In the genomic region with DNA sequence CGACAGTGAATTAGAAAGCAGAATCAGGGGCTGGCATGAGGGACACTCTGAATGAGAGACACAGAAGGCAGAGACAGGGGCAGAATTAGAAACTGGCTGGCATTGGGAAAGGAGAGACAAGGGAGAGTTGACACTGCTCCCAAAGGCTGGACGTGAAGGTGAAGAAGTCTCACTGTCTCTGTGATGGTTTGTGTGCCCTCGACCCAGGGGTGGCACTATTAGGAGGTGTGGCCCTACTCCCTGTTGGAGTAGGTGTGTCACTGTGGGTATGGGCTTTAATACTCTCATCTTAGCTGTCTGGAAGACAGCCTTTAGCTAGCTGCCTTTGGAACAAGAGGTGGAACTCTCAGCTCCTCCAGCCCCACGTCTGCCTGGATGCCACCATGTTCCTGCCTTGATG, we compare ENCODE assay signal across 19 mouse cellular contexts. TPM values are rescaled to one million over a fixed set of nuclear protein-coding genes. Genes with fewer than 3 reads are reported as not detected.
"Had no signal": no experiment of that assay in that cellular context is flagged by ENCODE, and none has a peak within 500 bp of the region (broad histone marks: within the 10 kb centered on the region; RNA-seq: fewer than 3 reads in every experiment).

No protein-coding gene starts in this region.

- H3K27me3 ChIP-seq: intestine, embryonic 15.5 days; kidney, embryonic 15.5 days; limb, embryonic 13.5 days; liver, embryonic 12.5 days had no signal

- H3K4me1 ChIP-seq: intestine, embryonic 15.5 days; liver, embryonic 12.5 days had no signal

- H3K27ac ChIP-seq: intestine, embryonic 15.5 days; kidney, embryonic 15.5 days; left cerebral cortex, adult 2 months; limb, embryonic 13.5 days; liver, embryonic 12.5 days had no signal

- ATAC-seq: intestine, embryonic 15.5 days; liver, embryonic 12.5 days; midbrain, embryonic 16.5 days had no signal

- H3K36me3 ChIP-seq: intestine, embryonic 15.5 days; kidney, embryonic 15.5 days; limb, embryonic 13.5 days; liver, embryonic 12.5 days had no signal

- H3K9me3 ChIP-seq: intestine, embryonic 15.5 days; kidney, embryonic 15.5 days; limb, embryonic 13.5 days; liver, embryonic 12.5 days had no signal

- H3K4me2 ChIP-seq: intestine, embryonic 15.5 days; kidney, embryonic 15.5 days; limb, embryonic 13.5 days; liver, embryonic 12.5 days; lung, embryonic 14.5 days; midbrain, embryonic 11.5 days had no signal

- H3K9ac ChIP-seq: intestine, embryonic 15.5 days; kidney, embryonic 15.5 days; limb, embryonic 13.5 days; liver, embryonic 12.5 days; lung, embryonic 14.5 days had no signal

- H3K4me3 ChIP-seq: intestine, embryonic 15.5 days; kidney, embryonic 15.5 days; left cerebral cortex, adult 2 months; limb, embryonic 13.5 days; liver, embryonic 12.5 days had no signal

- DNase-seq: kidney, adult 18-20 months; kidney, postnatal 14 days; lung, embryonic 14.5 days; lung, postnatal 10 days; right cerebral cortex, adult 18-20 months; right cerebral cortex, postnatal 25 days; thymus, postnatal 4 days had no signal

RNA-seq across cellular contexts. Expression of gene Rpl36-ps4, which starts 46.8 kb away (rescaled TPM):
- polyA plus RNA-seq: intestine, embryonic 15.5 days; kidney, embryonic 15.5 days; large intestine, adult 2 months; limb, embryonic 13.5 days; liver, embryonic 12.5 days; liver, embryonic 16.5 days; lung, embryonic 14.5 days; midbrain, embryonic 11.5 days; midbrain, embryonic 16.5 days; neural tube, embryonic 14.5 days; small intestine, adult 2 months; stomach, embryonic 16.5 days had no signal
